8 mouse cellular contexts compared by ENCODE assay signal in genomic region chr1:23256630-23257001, GRCm38 (mm10).
DNase-seq lines count a peak whose midpoint lies in the region; ATAC-seq and TF ChIP-seq lines count a peak whose summit lies in the region.

No protein-coding gene starts in this region.

- H3K9me3 ChIP-seq in hindbrain, embryonic 16.5 days (ENCODE audit: control insufficient read depth, low read length), result no peaks in the 10 kb centered on the region
- peaks cover 7% of the 10 kb centered on the region for H3K9me3 ChIP-seq in megakaryocyte, embryonic 14.5 days

- ATAC-seq in hindbrain, embryonic 16.5 days, result no peak

- H3K4me2 ChIP-seq in hindbrain, embryonic 16.5 days (ENCODE audit: low read length), result peak overlapping the region; percentile 86

- DNase-seq in ZHBTc4 (ENCODE audit: low read depth, low spot score), result peak; percentile 87
- DNase-seq in cerebellum, postnatal 4 days (ENCODE audit: low spot score in 2 of 2), result peak; percentile 43 to 63
- DNase-seq in gastrocnemius, adult 18-20 months (ENCODE audit: low spot score), result peak; percentile 82
- peak; percentile 63 to 74 for DNase-seq in left cerebral cortex, adult 2 months (ENCODE audit: extremely low spot score in 1 of 2, low spot score in 2 of 2)
- DNase-seq in right cerebral cortex, postnatal 25 days, result peak; percentile 71
- peak; percentile 59 to 76 for DNase-seq in urinary bladder, postnatal 36 days (ENCODE audit: low spot score in 2 of 2)

- H3K4me1 ChIP-seq in hindbrain, embryonic 16.5 days (ENCODE audit: control insufficient read depth, insufficient read depth, low read depth, low read length), result peaks cover 14% of the 10 kb centered on the region
- peaks cover 13% of the 10 kb centered on the region for H3K4me1 ChIP-seq in megakaryocyte, embryonic 14.5 days

- H3K9ac ChIP-seq in hindbrain, embryonic 16.5 days (ENCODE audit: low read depth, low read length), result peak overlapping the region; percentile 79

- H3K27ac ChIP-seq in hindbrain, embryonic 16.5 days (ENCODE audit: low read depth, low read length), result peak overlapping the region; percentile 92
- H3K27ac ChIP-seq in left cerebral cortex, adult 2 months, result peak overlapping the region; percentile 88

- no peak for TF ChIP-seq CTCF in left cerebral cortex, adult 2 months (IDR thresholded peaks at IDR 0.05)

- no peaks in the 10 kb centered on the region for H3K27me3 ChIP-seq in hindbrain, embryonic 16.5 days (replicated peaks; ENCODE audit: control insufficient read depth, insufficient read depth, low read length)
- peaks cover 29% of the 10 kb centered on the region for H3K27me3 ChIP-seq in megakaryocyte, embryonic 14.5 days (replicated peaks)

- H3K4me3 ChIP-seq in hindbrain, embryonic 16.5 days (ENCODE audit: low read length), result peak overlapping the region; percentile 79
- peak overlapping the region; percentile 82 for H3K4me3 ChIP-seq in left cerebral cortex, adult 2 months
- H3K4me3 ChIP-seq in megakaryocyte, embryonic 14.5 days (replicated peaks), result peak overlapping the region; percentile 93

- intact Hi-C loops in left cerebral cortex, adult 2 months (cut with DNase I), result loop anchor here (1.0 to 10.0 kb wide), 3 partner anchors 53 to 452 kb away; partner anchors contain the start of gene Rims1

- WGBS in hindbrain, embryonic 16.5 days, result under 1% methylated on average over 45 of the region's 45 CpGs

- H3K36me3 ChIP-seq in hindbrain, embryonic 16.5 days (ENCODE audit: control insufficient read depth, insufficient read depth, low read length), result no peaks in the 10 kb centered on the region
- H3K36me3 ChIP-seq in megakaryocyte, embryonic 14.5 days (replicated peaks; ENCODE audit: low read length), result no peaks in the 10 kb centered on the region
